Mouse (Mus musculus) CH12.LX (cell line): ENCODE data around the gene Aldh1b1. TPM values are rescaled to one million over a fixed set of nuclear protein-coding genes. Genes with fewer than 3 reads are reported as not detected.

Source experiments
- DNase-seq: peaks from one replicate; pipeline ENCODE4 v3.0.0-alpha.2; 2013; ENCODE audit errors: extremely low read depth
- H3K27ac ChIP-seq: 2 replicates; pipeline ENCODE4 v1.5.1; 2012; ENCODE audit warnings: low read depth, mild to moderate bottlenecking, control low read depth, moderate library complexity; ENCODE audit not compliant: insufficient read depth
- H3K27me3 ChIP-seq: replicated peaks from 2 replicates; pipeline ENCODE3; 2012; ENCODE audit warnings: inconsistent platforms
- H3K36me3 ChIP-seq, 2 experiments: replicated peaks in 1 of 2; 2 replicates each; pipeline versions ENCODE3 to v1.6.1; 2012; ENCODE audit warnings: inconsistent platforms in 1 of 2, low read length in 1 of 2, mild to moderate bottlenecking in 1 of 2, mixed read lengths in 1 of 2, moderate library complexity in 1 of 2; ENCODE audit not compliant: control insufficient read depth in 1 of 2, insufficient read depth in 1 of 2
- H3K4me1 ChIP-seq, 2 experiments: 2 replicates each; pipeline ENCODE4 v1.6.1; 2012; ENCODE audit warnings: inconsistent platforms in 1 of 2, moderate library complexity in 1 of 2; ENCODE audit not compliant: insufficient read depth in 2 of 2, control insufficient read depth in 1 of 2
- H3K4me2 ChIP-seq: 2 replicates; pipeline ENCODE4 v1.6.1; 2012; ENCODE audit warnings: low read depth, mild to moderate bottlenecking, control low read depth; ENCODE audit not compliant: poor library complexity, insufficient read depth, severe bottlenecking
- H3K4me3 ChIP-seq, 3 experiments: fragments of 150-350 bp in 1 of 3; sonication (generic) in 1 of 3; replicated peaks in 1 of 3; 2 replicates each; pipeline versions ENCODE3 to v1.5.1; 2011 to 2012; ENCODE audit warnings: low read depth in 2 of 3, low read length in 2 of 3, mild to moderate bottlenecking in 2 of 3, moderate library complexity in 2 of 3, control low read depth in 1 of 3, improper control_type of control experiment in 1 of 3, inconsistent platforms in 1 of 3, mixed read lengths in 1 of 3; ENCODE audit not compliant: poor library complexity in 1 of 3
- H3K79me2 ChIP-seq: replicated peaks from 2 replicates; pipeline ENCODE4 v1.6.1; 2012; ENCODE audit warnings: mild to moderate bottlenecking, moderate library complexity; ENCODE audit not compliant: control insufficient read depth, poor library complexity, insufficient read depth, severe bottlenecking; ENCODE audit errors: extremely low read depth
- H3K9ac ChIP-seq: 2 replicates; pipeline ENCODE4 v1.6.1; 2012; ENCODE audit warnings: low read depth, mild to moderate bottlenecking, control low read depth, moderate library complexity; ENCODE audit not compliant: insufficient read depth
- H3K9me3 ChIP-seq: replicated peaks from 2 replicates; pipeline ENCODE3; 2012; ENCODE audit warnings: low read length, inconsistent platforms, mixed read lengths
- CHD1 ChIP-seq: IDR thresholded peaks from 2 replicates; pipeline ENCODE4 v1.6.1; 2012; ENCODE audit warnings: low read depth, low read length, improper control_type of control experiment, inconsistent platforms
- CHD2 ChIP-seq: IDR thresholded peaks from 2 replicates; pipeline ENCODE4 v1.6.1; 2011; ENCODE audit warnings: low read length, improper control_type of control experiment
- ELF1 ChIP-seq: IDR thresholded peaks from 2 replicates; pipeline ENCODE4 v1.6.1; 2014; ENCODE audit warnings: low read depth, mild to moderate bottlenecking, inconsistent platforms, low read length, improper control_type of control experiment
- ETS1 ChIP-seq: conservative IDR thresholded peaks from 2 replicates; pipeline ENCODE4 v1.6.1; 2012; ENCODE audit warnings: low read depth, mild to moderate bottlenecking, inconsistent platforms, low read length, improper control_type of control experiment, moderate library complexity
- GABPA ChIP-seq: IDR thresholded peaks from 2 replicates; pipeline ENCODE4 v1.6.1; 2012; ENCODE audit warnings: low read depth, low read length, improper control_type of control experiment, inconsistent platforms; ENCODE audit not compliant: insufficient replicate concordance
- HCFC1 ChIP-seq: IDR thresholded peaks from 2 replicates; pipeline ENCODE4 v1.6.1; 2012; ENCODE audit warnings: low read depth, mild to moderate bottlenecking, inconsistent platforms, low read length, improper control_type of control experiment
- IRF4 ChIP-seq: IDR thresholded peaks from 2 replicates; pipeline ENCODE4 v1.6.1; 2014; ENCODE audit warnings: low read depth, mild to moderate bottlenecking, inconsistent platforms, low read length, improper control_type of control experiment
- JUN ChIP-seq: IDR thresholded peaks from 2 replicates; pipeline ENCODE4 v1.6.1; 2011; ENCODE audit warnings: low read depth, mild to moderate bottlenecking, low read length, improper control_type of control experiment, moderate library complexity; ENCODE audit not compliant: insufficient read depth
- JUND ChIP-seq: conservative IDR thresholded peaks from 2 replicates; pipeline ENCODE4 v1.6.1; 2011; ENCODE audit warnings: low read depth, low read length, improper control_type of control experiment
- MAFK ChIP-seq: IDR thresholded peaks from 2 replicates; pipeline ENCODE4 v1.6.1; 2011; ENCODE audit warnings: low read length, improper control_type of control experiment; ENCODE audit not compliant: insufficient replicate concordance
- MAZ ChIP-seq: IDR thresholded peaks from 2 replicates; pipeline ENCODE4 v1.6.1; 2012; ENCODE audit warnings: low read depth, mild to moderate bottlenecking, inconsistent platforms, low read length, improper control_type of control experiment, moderate library complexity
- MEF2A ChIP-seq: IDR thresholded peaks from 2 replicates; pipeline ENCODE4 v1.6.1; 2014; ENCODE audit warnings: low read depth, mild to moderate bottlenecking, inconsistent platforms, low read length, improper control_type of control experiment, borderline replicate concordance
- MYC ChIP-seq: IDR thresholded peaks from 2 replicates; pipeline ENCODE4 v1.6.1; 2011; ENCODE audit warnings: low read depth, mild to moderate bottlenecking, improper control_type of control experiment, low read length
- NRF1 ChIP-seq: IDR thresholded peaks from 2 replicates; pipeline ENCODE4 v1.6.1; 2014; ENCODE audit warnings: low read depth, mild to moderate bottlenecking, inconsistent platforms, low read length, improper control_type of control experiment, moderate library complexity
- PAX5 ChIP-seq: IDR thresholded peaks from 2 replicates; pipeline ENCODE4 v1.6.1; 2012; ENCODE audit warnings: low read length, inconsistent platforms, mixed read lengths
- POLR2A ChIP-seq: IDR thresholded peaks from 2 replicates; pipeline ENCODE4 v1.6.1; 2011; ENCODE audit warnings: low read depth, mild to moderate bottlenecking, improper control_type of control experiment, low read length
- RAD21 ChIP-seq: IDR thresholded peaks from 2 replicates; pipeline ENCODE4 v1.6.1; 2011; ENCODE audit warnings: low read depth, mild to moderate bottlenecking, low read length, improper control_type of control experiment, moderate library complexity
- RCOR1 ChIP-seq: conservative IDR thresholded peaks from 2 replicates; pipeline ENCODE4 v1.6.1; 2012; ENCODE audit warnings: low read depth, mild to moderate bottlenecking, inconsistent platforms, low read length, improper control_type of control experiment
- SMC3 ChIP-seq: IDR thresholded peaks from 2 replicates; pipeline ENCODE4 v1.6.1; 2011; ENCODE audit warnings: low read depth, low read length, improper control_type of control experiment
- TBP ChIP-seq: conservative IDR thresholded peaks from 2 replicates; pipeline ENCODE4 v1.6.1; 2011; ENCODE audit warnings: low read depth, low read length, improper control_type of control experiment
- UBTF ChIP-seq: IDR thresholded peaks from 2 replicates; pipeline ENCODE4 v1.6.1; 2012; ENCODE audit warnings: low read depth, mild to moderate bottlenecking, inconsistent platforms, low read length, improper control_type of control experiment, moderate library complexity
- USF1 ChIP-seq: IDR thresholded peaks from 2 replicates; pipeline ENCODE4 v1.6.1; 2014; ENCODE audit warnings: low read depth, mild to moderate bottlenecking, inconsistent platforms, low read length, improper control_type of control experiment
- ZC3H11A ChIP-seq: IDR thresholded peaks from 2 replicates; pipeline ENCODE4 v1.6.1; 2012; ENCODE audit warnings: low read depth, mild to moderate bottlenecking, inconsistent platforms, low read length, improper control_type of control experiment
- ZNF384 ChIP-seq: IDR thresholded peaks from 2 replicates; pipeline ENCODE4 v1.6.1; 2012; ENCODE audit warnings: low read depth, low read length, improper control_type of control experiment, inconsistent platforms
- dilution Hi-C: fragments of 300-500 bp; cut with MboI; formaldehyde crosslinking; loops from 2 replicates; pipeline ENCODE4 v1.14.3; 2020; ENCODE audit warnings: low sequenced_read_pairs; ENCODE audit not compliant: extremely low pct_unique_long_range_greater_than_20kb, extremely low pct_ligation_motif_present
- in situ Hi-C: fragments of 300-500 bp; cut with MboI; formaldehyde crosslinking; loops from 3 replicates; pipeline ENCODE4 v1.14.3; 2019; ENCODE audit warnings: low sequenced_read_pairs, low pct_ligation_motif_present, low pct_unique_long_range_greater_than_20kb, mixed read lengths
- polyA plus RNA-seq: library from polyadenylated mRNA; unstranded; fragments of >175 nt; gene quantifications from 2 replicates; pipeline ENCODE4 v1.2.1, GENCODE M21; 2012; ENCODE audit warnings: low read depth; ENCODE audit not compliant: insufficient read length
- total RNA-seq, 2 experiments: library from RNA; depleted of rRNA; stranded (reverse); fragments of 300-350 nt in 1 of 2; fragments of >200 nt in 1 of 2; gene quantifications; 2 replicates each; pipeline ENCODE4 v1.2.3; 2012 to 2014

Gene Aldh1b1
- total and polyA plus RNA-seq, 3 experiments: 4.9 to 8.3 (median 6.4) TPM

DNA sequence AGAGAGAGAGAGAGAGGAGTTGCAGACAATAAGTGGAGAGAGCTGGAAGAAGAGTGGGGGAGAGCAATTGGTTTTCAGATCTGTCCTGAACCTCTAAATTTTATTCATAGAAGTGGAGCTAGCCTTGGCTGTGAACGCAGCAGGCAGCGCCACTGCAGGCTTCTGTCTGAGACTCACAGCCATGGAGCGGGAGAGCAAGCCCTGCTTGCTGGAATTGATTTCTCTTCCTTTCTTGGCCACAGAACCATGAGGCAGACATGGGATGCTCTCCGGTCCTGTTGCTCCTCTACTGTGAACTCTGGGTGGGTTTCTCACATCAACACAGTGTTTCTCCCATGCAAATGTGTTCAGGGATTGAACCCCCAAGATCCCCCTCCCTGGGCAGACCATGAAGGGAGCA is 44.7 kb upstream of the Aldh1b1 start:
- no peaks in the 10 kb centered on the region for H3K36me3 ChIP-seq
- no peak overlapping the region for H3K9ac ChIP-seq
- peaks cover 9% of the 10 kb centered on the region for H3K9me3 ChIP-seq
- H3K4me2 ChIP-seq: no peak overlapping the region
- no peak overlapping the region for H3K4me3 ChIP-seq
- H3K4me1 ChIP-seq: peaks cover 0 to 35% of the 10 kb centered on the region in 2 experiments; a peak in 2 of 4 replicates
- H3K27me3 ChIP-seq: no peaks in the 10 kb centered on the region
- no peak overlapping the region for H3K27ac ChIP-seq
- DNase-seq: no peak
- in situ Hi-C loops (no loop called here), dilution Hi-C loops (no loop called here)
- TF ChIP-seq UBTF: no peak
- no peaks in the 10 kb centered on the region for H3K79me2 ChIP-seq

DNA sequence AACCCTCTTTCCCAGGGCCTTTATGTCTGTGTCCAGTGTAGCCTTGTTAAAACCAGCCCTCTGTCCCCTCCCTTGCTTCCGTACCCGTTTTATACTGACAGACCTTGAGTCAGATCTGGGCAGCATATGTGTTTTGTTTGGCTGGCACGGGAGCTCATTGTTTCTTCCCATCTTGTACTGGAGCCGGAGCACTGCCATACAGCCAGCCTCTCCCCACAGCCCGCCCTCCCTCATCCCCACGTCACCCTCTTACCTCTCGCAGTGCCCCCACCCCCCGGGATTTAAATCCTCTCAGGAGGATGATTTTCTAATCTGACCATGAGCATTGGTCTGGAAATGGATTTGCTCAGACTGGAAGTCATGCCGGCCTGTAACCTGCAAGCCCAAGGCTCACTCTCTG is 43.7 kb upstream of the Aldh1b1 start:
- in situ Hi-C loops: no loop called here
- H3K27ac ChIP-seq: no peak overlapping the region

DNA sequence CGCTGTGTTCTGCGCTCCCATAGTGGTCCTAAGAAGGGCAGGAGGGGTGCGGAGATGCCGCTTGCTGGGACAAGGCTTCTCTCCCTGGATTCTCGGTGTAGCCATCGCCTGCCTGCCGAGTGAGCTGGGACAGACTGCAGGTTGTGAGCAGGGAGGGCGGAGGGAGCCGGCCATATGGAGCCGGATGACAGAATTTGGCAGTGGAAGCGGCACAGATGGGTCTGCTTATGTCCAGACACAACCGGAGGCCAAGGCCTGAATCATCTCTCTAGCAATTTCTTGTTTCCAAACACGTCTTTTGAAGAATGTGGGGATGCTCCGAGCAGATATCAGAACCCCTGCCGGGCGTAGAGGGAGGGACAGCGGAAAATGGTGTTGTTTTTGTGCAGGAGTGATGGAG is 42.9 kb upstream of the Aldh1b1 start:
- dilution Hi-C loops: no loop called here

More for the DNA sequence above, 43.7 kb upstream of the Aldh1b1 start:
- Histone ChIP-seq H3K4me2 (no peak overlapping the region), H3K9ac (no peak overlapping the region), H3K9me3 (peaks cover 9% of the 10 kb centered on the region), H3K36me3 (no peaks in the 10 kb centered on the region), H3K4me3 (no peak overlapping the region), H3K4me1 (peaks cover 0 to 26% of the 10 kb centered on the region in 2 experiments; a peak in 2 of 4 replicates), H3K27me3 (no peaks in the 10 kb centered on the region), H3K79me2 (no peaks in the 10 kb centered on the region)
- dilution Hi-C loops: no loop called here
- no peak for TF ChIP-seq MEF2A
- no peak for TF ChIP-seq HCFC1
- no peak for TF ChIP-seq MAZ
- no peak for TF ChIP-seq ETS1
- TF ChIP-seq RAD21: no peak
- TF ChIP-seq CHD1: no peak
- no peak for TF ChIP-seq PAX5
- TF ChIP-seq JUND: no peak
- TF ChIP-seq JUN: no peak
- TF ChIP-seq UBTF: no peak
- TF ChIP-seq ZC3H11A: no peak
- no peak for TF ChIP-seq ZNF384
- no peak for TF ChIP-seq IRF4
- no peak for TF ChIP-seq RCOR1
- TF ChIP-seq POLR2A: no peak
- no peak for TF ChIP-seq MAFK
- no peak for TF ChIP-seq TBP
- no peak for TF ChIP-seq CHD2
- no peak for TF ChIP-seq NRF1
- TF ChIP-seq SMC3: no peak
- DNase-seq: no peak

More for the DNA sequence above, 42.9 kb upstream of the Aldh1b1 start:
- Histone ChIP-seq H3K27ac (no peak overlapping the region), H3K79me2 (no peaks in the 10 kb centered on the region), H3K9me3 (peaks cover 9% of the 10 kb centered on the region), H3K4me2 (no peak overlapping the region), H3K4me1 (peaks cover 0 to 26% of the 10 kb centered on the region in 2 experiments; a peak in 2 of 4 replicates), H3K36me3 (no peaks in the 10 kb centered on the region), H3K27me3 (no peaks in the 10 kb centered on the region), H3K9ac (no peak overlapping the region), H3K4me3 (no peak overlapping the region)
- no peak for DNase-seq
- in situ Hi-C loops: no loop called here
- no peak for TF ChIP-seq MAZ
- no peak for TF ChIP-seq MAFK
- TF ChIP-seq ELF1: no peak
- TF ChIP-seq IRF4: no peak
- TF ChIP-seq MYC: no peak
- TF ChIP-seq USF1: no peak
- no peak for TF ChIP-seq GABPA
